Mouse (Mus musculus): ENCODE data around the gene Slc24a1. TPM values are rescaled to one million over a fixed set of nuclear protein-coding genes. Genes with fewer than 3 reads are reported as not detected.
"Not testable (repeated sequence)": the region's sequence is repeated elsewhere in the genome, so short reads cannot be mapped to it uniquely, and the experiment has no call there.

Slc24a1 gene
- not detected in 2 replicates for polyA plus RNA-seq (2016; fragmentation: Nextera tagmentation; extraction: Ambion mirVana)

DNA sequence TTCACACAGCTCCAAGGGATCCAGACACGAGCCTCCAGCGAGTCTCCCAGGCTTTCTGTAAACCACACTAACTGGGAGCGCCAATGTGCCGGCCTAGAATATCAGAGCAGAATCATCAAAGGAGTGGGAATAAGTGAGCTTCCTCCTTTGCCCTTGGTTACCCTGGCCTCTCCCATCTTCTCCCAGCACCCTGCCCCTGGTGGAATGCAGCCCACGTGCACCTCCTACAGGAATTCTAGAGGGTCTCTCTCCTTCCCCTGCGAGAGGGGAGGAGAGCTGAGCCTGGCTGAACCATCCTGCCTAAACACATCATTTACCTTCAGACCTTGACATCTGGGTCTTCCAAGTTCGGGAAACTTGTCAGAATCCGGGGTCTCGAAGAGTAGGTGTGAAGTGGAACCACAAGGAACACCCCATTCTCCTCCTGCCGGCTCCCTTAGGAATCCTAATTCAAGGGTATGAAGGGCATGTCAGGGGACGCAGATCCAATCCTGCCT, at the start of gene Slc24a1:
TSS of gene Slc24a1 (minus strand) at position 447 of the 497 bp plus-strand sequence.
- no peaks in the 10 kb centered on the region for H3K36me3 ChIP-seq
- no peaks in the 10 kb centered on the region for H3K9me3 ChIP-seq
- no peak for ATAC-seq (ENCODE audit: low FRiP score, low read depth)
- no peaks in the 10 kb centered on the region for H3K4me1 ChIP-seq
- H3K4me3 ChIP-seq: no peak within 1 kb of the TSS
- no peak within 1 kb of the TSS for H3K4me2 ChIP-seq (replicated peaks)
- H3K27me3 ChIP-seq: peaks cover 28% of the 10 kb centered on the region
- no peak within 1 kb of the TSS for H3K9ac ChIP-seq (replicated peaks)
- WGBS: 40% methylated on average over 11 of the region's 11 CpGs
- no peak within 1 kb of the TSS for H3K27ac ChIP-seq (replicated peaks)

GRCm38 (mm10) chr9:64995464-64995863, 44.1 kb upstream of the Slc24a1 start:
- ATAC-seq (ENCODE audit: low FRiP score, low read depth): not testable (repeated sequence)
- 97% methylated on average over 1 of the region's 1 CpGs for WGBS

DNA sequence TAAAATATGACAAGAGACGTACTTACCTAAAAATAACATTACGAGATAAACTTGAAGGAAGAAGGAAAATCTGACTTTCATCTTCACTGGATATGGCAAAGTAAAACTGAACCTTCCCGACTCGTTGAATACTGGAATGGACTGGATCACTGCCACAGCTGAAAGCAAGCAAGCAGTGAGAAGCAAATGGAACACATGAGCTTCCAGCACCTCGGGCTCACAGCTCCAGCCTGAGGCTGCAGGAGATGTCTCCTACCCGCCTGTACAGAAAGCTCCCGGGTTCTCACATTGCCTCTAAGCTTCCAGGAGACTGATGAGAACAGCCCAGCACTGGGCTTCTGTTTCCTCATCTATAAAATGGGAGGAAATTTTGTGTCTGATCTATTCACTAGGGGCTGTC, 38.9 kb upstream of the Slc24a1 start:
- Histone ChIP-seq H3K4me1 (no peaks in the 10 kb centered on the region), H3K27me3 (no peaks in the 10 kb centered on the region), H3K9me3 (no peaks in the 10 kb centered on the region), H3K9ac (replicated peaks) (no peak overlapping the region), H3K27ac (replicated peaks) (no peak overlapping the region), H3K4me2 (replicated peaks) (no peak overlapping the region), H3K36me3 (peaks cover 94% of the 10 kb centered on the region), H3K4me3 (no peak overlapping the region)
- ATAC-seq (ENCODE audit: low FRiP score, low read depth): no peak
- 93% methylated on average over 7 of the region's 7 CpGs for WGBS

More at GRCm38 (mm10) chr9:64995464-64995863, 44.1 kb upstream of the Slc24a1 start:
- not testable (repeated sequence) for H3K4me2 ChIP-seq (replicated peaks); H3K9ac ChIP-seq (replicated peaks); H3K27me3 ChIP-seq; H3K4me1 ChIP-seq; H3K27ac ChIP-seq (replicated peaks); H3K4me3 ChIP-seq; H3K9me3 ChIP-seq
- H3K36me3 ChIP-seq: peaks cover 88% of the 10 kb centered on the region

- WGBS: 95% methylated on average over 6 of the region's 6 CpGs
- ATAC-seq (ENCODE audit: low FRiP score, low read depth): no peak
- Histone ChIP-seq H3K4me3 (no peak overlapping the region), H3K4me2 (replicated peaks) (no peak overlapping the region), H3K9ac (replicated peaks) (no peak overlapping the region), H3K9me3 (no peaks in the 10 kb centered on the region), H3K36me3 (peaks cover 94% of the 10 kb centered on the region), H3K27ac (replicated peaks) (no peak overlapping the region), H3K4me1 (no peaks in the 10 kb centered on the region), H3K27me3 (no peaks in the 10 kb centered on the region)
Measured at GRCm38 (mm10) chr9:64988443-64988842, 37.0 kb upstream of the Slc24a1 start.

DNA sequence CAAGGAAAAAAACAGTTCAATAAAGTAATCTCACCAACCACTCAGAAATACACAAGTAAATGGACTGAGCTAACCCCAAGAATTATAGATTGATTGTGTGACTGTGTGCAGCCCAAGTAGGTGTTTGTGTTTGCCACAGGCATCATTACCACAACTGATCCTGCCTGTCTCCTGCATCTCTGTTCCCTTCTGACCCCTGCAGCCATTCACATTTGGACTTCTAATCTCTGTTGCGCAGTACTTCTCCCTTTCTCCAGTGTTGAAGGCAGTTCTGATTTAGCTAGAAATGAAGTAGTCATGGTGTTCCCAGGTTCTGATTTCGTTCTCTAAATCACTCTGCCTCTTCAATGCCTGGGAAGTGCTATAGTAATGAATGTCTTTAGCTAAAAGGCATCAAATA, 36.2 kb upstream of the Slc24a1 start:
- H3K4me3 ChIP-seq: no peak overlapping the region
- H3K4me2 ChIP-seq (replicated peaks): no peak overlapping the region
- no peaks in the 10 kb centered on the region for H3K9me3 ChIP-seq
- ATAC-seq (ENCODE audit: low FRiP score, low read depth): no peak
- WGBS: 96% methylated on average over 2 of the region's 2 CpGs
- no peak overlapping the region for H3K27ac ChIP-seq (replicated peaks)
- no peaks in the 10 kb centered on the region for H3K27me3 ChIP-seq
- peaks cover 92% of the 10 kb centered on the region for H3K36me3 ChIP-seq
- no peak overlapping the region for H3K9ac ChIP-seq (replicated peaks)
- no peaks in the 10 kb centered on the region for H3K4me1 ChIP-seq

DNA sequence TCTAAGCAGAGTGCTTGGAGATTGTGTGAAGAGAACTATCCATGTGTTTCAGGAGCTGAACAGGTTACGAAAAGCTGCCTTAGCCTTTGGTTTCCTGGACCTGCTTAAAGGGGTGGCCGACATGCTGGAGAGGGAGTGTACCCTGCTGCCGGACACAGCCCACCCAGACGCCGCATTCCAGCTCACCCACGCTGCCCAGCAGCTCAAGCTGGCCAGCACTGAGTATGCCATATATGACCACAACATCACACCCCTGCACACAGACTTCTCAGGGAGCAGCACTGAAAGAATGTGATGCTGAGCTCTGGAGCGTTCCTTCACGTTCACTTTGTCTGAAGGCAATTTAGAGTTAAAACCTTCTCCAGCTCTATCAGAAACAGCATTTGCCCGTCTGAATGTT, 34.4 kb upstream of the Slc24a1 start:
- WGBS: 90% methylated on average over 9 of the region's 9 CpGs
- Histone ChIP-seq H3K27ac (replicated peaks) (0 out of 2 replicates have a peak overlapping the region, but pooled peaks have one; percentile 15), H3K27me3 (no peaks in the 10 kb centered on the region), H3K9ac (replicated peaks) (no peak overlapping the region), H3K4me1 (no peaks in the 10 kb centered on the region), H3K36me3 (peaks cover 94% of the 10 kb centered on the region), H3K9me3 (no peaks in the 10 kb centered on the region), H3K4me3 (no peak overlapping the region), H3K4me2 (replicated peaks) (no peak overlapping the region)
- ATAC-seq (ENCODE audit: low FRiP score, low read depth): no peak

GRCm38 (mm10) chr9:64985037-64985794, 33.8 kb upstream of the Slc24a1 start:
- no peak overlapping the region for H3K9ac ChIP-seq (replicated peaks)
- WGBS: 80% methylated on average over 8 of the region's 8 CpGs
- no peak for ATAC-seq (ENCODE audit: low FRiP score, low read depth)
- H3K27me3 ChIP-seq: no peaks in the 10 kb centered on the region
- H3K36me3 ChIP-seq: peaks cover 94% of the 10 kb centered on the region
- H3K27ac ChIP-seq (replicated peaks): 0 out of 2 replicates have a peak overlapping the region, but pooled peaks have one; percentile 15
- no peak overlapping the region for H3K4me3 ChIP-seq
- H3K9me3 ChIP-seq: no peaks in the 10 kb centered on the region
- H3K4me2 ChIP-seq (replicated peaks): no peak overlapping the region
- no peaks in the 10 kb centered on the region for H3K4me1 ChIP-seq

- Histone ChIP-seq H3K27me3 (no peaks in the 10 kb centered on the region), H3K4me2 (replicated peaks) (no peak overlapping the region), H3K4me1 (no peaks in the 10 kb centered on the region), H3K36me3 (peaks cover 95% of the 10 kb centered on the region), H3K9ac (replicated peaks) (no peak overlapping the region), H3K9me3 (no peaks in the 10 kb centered on the region), H3K27ac (replicated peaks) (no peak overlapping the region), H3K4me3 (no peak overlapping the region)
- WGBS: 88% methylated on average over 1 of the region's 1 CpGs
- ATAC-seq (ENCODE audit: low FRiP score, low read depth): no peak
Measured at GRCm38 (mm10) chr9:64981904-64982303, 30.5 kb upstream of the Slc24a1 start.

DNA sequence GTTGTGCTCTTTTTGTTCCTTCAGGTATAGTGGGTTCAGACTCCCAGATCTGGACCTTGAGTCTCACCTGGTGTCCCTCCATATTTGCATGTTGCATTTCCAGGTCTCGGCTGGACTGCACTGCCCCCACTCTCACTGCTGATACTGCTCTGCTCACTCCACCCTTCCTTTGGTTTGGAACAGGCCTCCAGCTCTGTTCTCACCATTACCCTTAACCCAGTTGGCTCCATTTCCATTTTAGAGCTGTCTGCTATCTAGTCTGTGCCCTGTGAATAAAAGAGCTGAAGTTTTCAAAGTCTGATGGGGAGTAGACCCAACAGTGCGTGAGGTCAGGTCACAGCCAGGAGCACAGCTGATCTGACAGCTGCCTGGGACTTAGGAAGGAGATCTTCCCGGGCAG, 29.1 kb upstream of the Slc24a1 start:
- no peak overlapping the region for H3K27ac ChIP-seq (replicated peaks)
- WGBS: 82% methylated on average over 3 of the region's 3 CpGs
- H3K4me2 ChIP-seq (replicated peaks): no peak overlapping the region
- no peaks in the 10 kb centered on the region for H3K9me3 ChIP-seq
- no peak overlapping the region for H3K9ac ChIP-seq (replicated peaks)
- H3K4me1 ChIP-seq: no peaks in the 10 kb centered on the region
- no peaks in the 10 kb centered on the region for H3K27me3 ChIP-seq
- H3K36me3 ChIP-seq: peaks cover 94% of the 10 kb centered on the region
- H3K4me3 ChIP-seq: no peak overlapping the region
- ATAC-seq (ENCODE audit: low FRiP score, low read depth): no peak

- WGBS: 0% methylated on average over 17 of the region's 17 CpGs
- Histone ChIP-seq H3K36me3 (peaks cover 28% of the 10 kb centered on the region), H3K4me3 (peak overlapping the region; percentile 84), H3K9me3 (no peaks in the 10 kb centered on the region), H3K27ac (replicated peaks) (peak overlapping the region; percentile 85), H3K4me1 (peaks cover 12% of the 10 kb centered on the region), H3K4me2 (replicated peaks) (peak overlapping the region; percentile 85), H3K27me3 (no peaks in the 10 kb centered on the region), H3K9ac (replicated peaks) (peak overlapping the region; percentile 81)
- peak; percentile 80 for ATAC-seq (ENCODE audit: low FRiP score, low read depth)
Measured at GRCm38 (mm10) chr9:64960978-64961320, 9.5 kb upstream of the Slc24a1 start.

DNA sequence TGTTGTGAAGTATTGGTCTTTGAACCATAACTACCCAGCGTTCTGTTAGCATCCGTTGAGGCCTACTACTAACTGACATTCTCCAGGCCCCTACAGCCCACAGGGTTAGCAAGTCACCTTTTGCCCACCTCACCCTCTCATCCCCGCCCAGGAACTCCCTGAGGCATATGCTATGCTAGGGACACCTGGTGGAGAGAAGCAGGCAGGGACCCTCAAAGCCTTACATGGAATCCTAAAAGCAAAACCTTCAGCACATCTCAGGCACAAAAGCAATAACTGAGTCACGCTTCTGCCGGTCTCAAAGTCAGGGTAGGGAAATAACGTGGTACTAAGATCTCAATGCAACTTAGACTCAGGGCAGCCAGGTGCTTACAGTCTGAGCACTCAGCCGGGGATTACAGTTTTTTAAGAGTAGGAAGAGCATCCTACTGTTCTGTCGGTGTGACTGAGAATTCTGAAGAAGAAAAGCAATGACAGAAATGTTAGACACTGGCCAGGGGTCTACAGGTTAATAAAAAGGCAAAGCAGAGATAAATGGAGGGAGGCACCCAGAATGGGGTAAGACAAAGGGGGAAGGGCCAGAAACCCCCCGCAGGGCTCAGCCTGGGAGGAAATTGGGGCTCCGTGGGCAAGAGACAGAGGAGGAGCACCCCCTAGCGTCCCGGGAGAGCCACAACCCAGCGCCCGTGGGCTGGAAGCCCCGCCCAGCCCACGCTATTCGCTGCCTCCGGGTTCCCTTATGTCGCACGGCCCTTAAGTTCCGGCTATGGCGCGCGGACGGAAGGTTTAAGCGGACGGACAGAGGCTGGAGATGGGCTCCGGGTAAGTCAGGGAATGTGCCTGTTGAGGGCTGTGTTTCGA, 8.9 kb upstream of the Slc24a1 start, which contains the start of gene Ints14:
TSS of gene Ints14 (plus strand) at position 789 of the 861 bp plus-strand sequence.
- WGBS: 5% methylated on average over 29 of the region's 29 CpGs
- peaks cover 12% of the 10 kb centered on the region for H3K4me1 ChIP-seq

DNA sequence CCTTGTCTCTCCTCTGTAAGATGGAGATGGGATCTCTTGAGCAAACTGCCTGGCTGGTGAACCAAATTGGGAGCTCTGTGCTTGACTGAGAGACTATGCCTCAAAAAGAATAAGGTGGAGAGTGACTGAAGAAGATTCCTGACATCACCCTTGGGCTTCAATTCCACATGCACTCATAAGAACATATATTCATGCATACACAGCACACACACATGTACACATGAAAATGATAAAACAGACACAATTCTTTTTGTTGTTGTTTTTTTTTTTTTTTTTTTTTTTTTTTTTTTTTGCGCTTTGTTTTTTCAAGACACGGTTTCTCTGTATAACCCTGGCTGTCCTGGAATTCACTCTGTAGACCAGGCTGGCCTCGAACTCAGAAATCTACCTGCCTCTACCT, 5.9 kb upstream of the Slc24a1 start:
- Histone ChIP-seq H3K9ac (replicated peaks) (no peak overlapping the region), H3K4me2 (replicated peaks) (no peak overlapping the region), H3K27ac (replicated peaks) (no peak overlapping the region), H3K9me3 (no peaks in the 10 kb centered on the region), H3K36me3 (0 out of 2 replicates have a peak, but pooled peaks cover under 1% of the 10 kb centered on the region), H3K4me1 (peaks cover 12% of the 10 kb centered on the region), H3K4me3 (no peak overlapping the region), H3K27me3 (peaks cover 5% of the 10 kb centered on the region; the same call in 1 of the 2 replicates)
- WGBS: 93% methylated on average over 3 of the region's 3 CpGs
- ATAC-seq (ENCODE audit: low FRiP score, low read depth): no peak

More for the DNA sequence above, 8.9 kb upstream of the Slc24a1 start, which contains the start of gene Ints14:
- H3K4me2 ChIP-seq (replicated peaks): peak within 1 kb of the TSS; percentile 85
- H3K36me3 ChIP-seq: peaks cover 22% of the 10 kb centered on the region
- H3K9ac ChIP-seq (replicated peaks): peak within 1 kb of the TSS; percentile 81
- peak within 1 kb of the TSS; percentile 85 for H3K27ac ChIP-seq (replicated peaks)
- ATAC-seq (ENCODE audit: low FRiP score, low read depth): peak; percentile 96
- H3K4me3 ChIP-seq: peak within 1 kb of the TSS; percentile 84
- H3K27me3 ChIP-seq: no peaks in the 10 kb centered on the region
- no peaks in the 10 kb centered on the region for H3K9me3 ChIP-seq
